Mouse (Mus musculus): ENCODE data around the gene Pdha2. TPM values are rescaled to one million over a fixed set of nuclear protein-coding genes. Genes with fewer than 3 reads are reported as not detected.

The Pdha2 gene
- polyA plus RNA-seq, 1 experiment, result not detected

- no peak for TF ChIP-seq USF1 (IDR thresholded peaks at IDR 0.05; ENCODE audit: low read depth)
- TF ChIP-seq MAX (IDR thresholded peaks at IDR 0.05; ENCODE audit: low read depth), result no peak
- no peak for TF ChIP-seq CEBPB (IDR thresholded peaks at IDR 0.05; ENCODE audit: insufficient read depth, poor library complexity, severe bottlenecking)
- TF ChIP-seq REST (IDR thresholded peaks at IDR 0.05; ENCODE audit: insufficient read depth, insufficient read length), result no peak
- no peak for TF ChIP-seq TCF3 (IDR thresholded peaks at IDR 0.05; ENCODE audit: insufficient read length, low read depth)
- no peak for TF ChIP-seq SRF (IDR thresholded peaks at IDR 0.05; ENCODE audit: control insufficient read depth, insufficient read length, low read depth)
- no peak for TF ChIP-seq POLR2A (IDR thresholded peaks at IDR 0.05; ENCODE audit: insufficient read length, low read depth)
- TF ChIP-seq MYOD1 (IDR thresholded peaks at IDR 0.05; ENCODE audit: control insufficient read depth in 1 of 3, insufficient read length in 2 of 3, low read depth in 2 of 3), result no peak
- no peak for TF ChIP-seq E2F4 (IDR thresholded peaks at IDR 0.05; ENCODE audit: insufficient read depth)
- TF ChIP-seq TCF12 (IDR thresholded peaks at IDR 0.05; ENCODE audit: insufficient read depth, poor library complexity, severe bottlenecking), result no peak
- no peak for TF ChIP-seq POLR2AphosphoS2 (IDR thresholded peaks at IDR 0.05; ENCODE audit: insufficient read length, low read depth)
- TF ChIP-seq MYOG (IDR thresholded peaks at IDR 0.05; ENCODE audit: control insufficient read depth in 1 of 3, insufficient read depth in 1 of 3, insufficient read length in 2 of 3, low read depth in 2 of 3), result no peak
- no peaks in the 10 kb centered on the region for H3K27me3 ChIP-seq (ENCODE audit: control insufficient read depth, insufficient read depth, insufficient read length)
- no peak overlapping the region for H3K4me3 ChIP-seq
- H3ac ChIP-seq (ENCODE audit: control insufficient read depth, insufficient read length), result no peak overlapping the region
- no peak overlapping the region for H3K4me2 ChIP-seq (ENCODE audit: low read depth)
- H3K79me2 ChIP-seq (ENCODE audit: control insufficient read depth, insufficient read depth), result no peaks in the 10 kb centered on the region
- no peaks in the 10 kb centered on the region for H3K36me3 ChIP-seq (ENCODE audit: control insufficient read depth, insufficient read depth)
Observed at GRCm38 (mm10) chr3:141214789-141215188, 2.6 kb upstream of the Pdha2 start.

GRCm38 (mm10) chr3:141214197-141214596 lies 2.0 kb upstream of the Pdha2 start:
- no peaks in the 10 kb centered on the region for H3K27me3 ChIP-seq (ENCODE audit: control insufficient read depth, insufficient read depth, insufficient read length)

GRCm38 (mm10) chr3:141211644-141212043 lies 511 bp downstream of the Pdha2 start:
- Histone ChIP-seq H3K27me3 (ENCODE audit: control insufficient read depth, insufficient read depth, insufficient read length) (no peaks in the 10 kb centered on the region), H3K36me3 (ENCODE audit: control insufficient read depth, insufficient read depth) (no peaks in the 10 kb centered on the region), H3K4me2 (ENCODE audit: low read depth) (no peak overlapping the region), H3ac (ENCODE audit: control insufficient read depth, insufficient read length) (no peak overlapping the region), H3K4me3 (no peak overlapping the region), H3K79me2 (ENCODE audit: control insufficient read depth, insufficient read depth) (no peaks in the 10 kb centered on the region)
- TF ChIP-seq MYOG (IDR thresholded peaks at IDR 0.05; ENCODE audit: control insufficient read depth in 1 of 3, insufficient read depth in 1 of 3, insufficient read length in 2 of 3, low read depth in 2 of 3) (no peak), TCF12 (IDR thresholded peaks at IDR 0.05; ENCODE audit: insufficient read depth, poor library complexity, severe bottlenecking) (no peak), CEBPB (IDR thresholded peaks at IDR 0.05; ENCODE audit: insufficient read depth, poor library complexity, severe bottlenecking) (no peak), SRF (IDR thresholded peaks at IDR 0.05; ENCODE audit: control insufficient read depth, insufficient read length, low read depth) (no peak), TCF3 (IDR thresholded peaks at IDR 0.05; ENCODE audit: insufficient read length, low read depth) (no peak), POLR2AphosphoS2 (IDR thresholded peaks at IDR 0.05; ENCODE audit: insufficient read length, low read depth) (no peak), E2F4 (IDR thresholded peaks at IDR 0.05; ENCODE audit: insufficient read depth) (no peak), POLR2A (IDR thresholded peaks at IDR 0.05; ENCODE audit: insufficient read length, low read depth) (no peak)

More at GRCm38 (mm10) chr3:141214197-141214596, 2.0 kb upstream of the Pdha2 start:
- Histone ChIP-seq H3K79me2 (ENCODE audit: control insufficient read depth, insufficient read depth) (no peaks in the 10 kb centered on the region), H3K4me3 (no peak overlapping the region), H3ac (ENCODE audit: control insufficient read depth, insufficient read length) (no peak overlapping the region), H3K36me3 (ENCODE audit: control insufficient read depth, insufficient read depth) (no peaks in the 10 kb centered on the region), H3K4me2 (ENCODE audit: low read depth) (no peak overlapping the region)
- no peak for TF ChIP-seq SRF (IDR thresholded peaks at IDR 0.05; ENCODE audit: control insufficient read depth, insufficient read length, low read depth)
- TF ChIP-seq POLR2AphosphoS2 (IDR thresholded peaks at IDR 0.05; ENCODE audit: insufficient read length, low read depth), result no peak
- TF ChIP-seq MYOD1 (IDR thresholded peaks at IDR 0.05; ENCODE audit: control insufficient read depth in 1 of 3, insufficient read length in 2 of 3, low read depth in 2 of 3), result no peak
- no peak for TF ChIP-seq E2F4 (IDR thresholded peaks at IDR 0.05; ENCODE audit: insufficient read depth)
- no peak for TF ChIP-seq POLR2A (IDR thresholded peaks at IDR 0.05; ENCODE audit: insufficient read length, low read depth)
- no peak for TF ChIP-seq USF1 (IDR thresholded peaks at IDR 0.05; ENCODE audit: low read depth)
- TF ChIP-seq TCF12 (IDR thresholded peaks at IDR 0.05; ENCODE audit: insufficient read depth, poor library complexity, severe bottlenecking), result no peak
- TF ChIP-seq CEBPB (IDR thresholded peaks at IDR 0.05; ENCODE audit: insufficient read depth, poor library complexity, severe bottlenecking), result no peak
- no peak for TF ChIP-seq REST (IDR thresholded peaks at IDR 0.05; ENCODE audit: insufficient read depth, insufficient read length)
- no peak for TF ChIP-seq MAX (IDR thresholded peaks at IDR 0.05; ENCODE audit: low read depth)
- no peak for TF ChIP-seq MYOG (IDR thresholded peaks at IDR 0.05; ENCODE audit: control insufficient read depth in 1 of 3, insufficient read depth in 1 of 3, insufficient read length in 2 of 3, low read depth in 2 of 3)
- TF ChIP-seq TCF3 (IDR thresholded peaks at IDR 0.05; ENCODE audit: insufficient read length, low read depth), result no peak

GRCm38 (mm10) chr3:141201766-141202165 lies 10.4 kb downstream of the Pdha2 start:
- no peak overlapping the region for H3K4me2 ChIP-seq (ENCODE audit: low read depth)
- TF ChIP-seq TCF12 (IDR thresholded peaks at IDR 0.05; ENCODE audit: insufficient read depth, poor library complexity, severe bottlenecking), result no peak
- no peak for TF ChIP-seq CEBPB (IDR thresholded peaks at IDR 0.05; ENCODE audit: insufficient read depth, poor library complexity, severe bottlenecking)
- TF ChIP-seq POLR2AphosphoS2 (IDR thresholded peaks at IDR 0.05; ENCODE audit: insufficient read length, low read depth), result no peak
- TF ChIP-seq MAX (IDR thresholded peaks at IDR 0.05; ENCODE audit: low read depth), result no peak
- no peak for TF ChIP-seq TCF3 (IDR thresholded peaks at IDR 0.05; ENCODE audit: insufficient read length, low read depth)
- TF ChIP-seq MYOD1 (IDR thresholded peaks at IDR 0.05; ENCODE audit: control insufficient read depth in 1 of 3, insufficient read length in 2 of 3, low read depth in 2 of 3), result no peak
- TF ChIP-seq SRF (IDR thresholded peaks at IDR 0.05; ENCODE audit: control insufficient read depth, insufficient read length, low read depth), result no peak
- no peak for TF ChIP-seq POLR2A (IDR thresholded peaks at IDR 0.05; ENCODE audit: insufficient read length, low read depth)
- no peak for TF ChIP-seq E2F4 (IDR thresholded peaks at IDR 0.05; ENCODE audit: insufficient read depth)
- no peak for TF ChIP-seq USF1 (IDR thresholded peaks at IDR 0.05; ENCODE audit: low read depth)
- no peak for TF ChIP-seq MYOG (IDR thresholded peaks at IDR 0.05; ENCODE audit: control insufficient read depth in 1 of 3, insufficient read depth in 1 of 3, insufficient read length in 2 of 3, low read depth in 2 of 3)
- TF ChIP-seq REST (IDR thresholded peaks at IDR 0.05; ENCODE audit: insufficient read depth, insufficient read length), result no peak
- no peaks in the 10 kb centered on the region for H3K36me3 ChIP-seq (ENCODE audit: control insufficient read depth, insufficient read depth)
- no peak overlapping the region for H3ac ChIP-seq (ENCODE audit: control insufficient read depth, insufficient read length)
- no peaks in the 10 kb centered on the region for H3K27me3 ChIP-seq (ENCODE audit: control insufficient read depth, insufficient read depth, insufficient read length)
- no peak overlapping the region for H3K4me3 ChIP-seq
- H3K79me2 ChIP-seq (ENCODE audit: control insufficient read depth, insufficient read depth), result no peaks in the 10 kb centered on the region

All from myocyte (in vitro differentiated cells).